Mouse (Mus musculus) R1 (cell line): ENCODE measurements around the gene Deaf1.

Experiments used
- DNase-seq: peaks from one replicate; pipeline ENCODE4 v3.0.0-alpha.2; 2018; ENCODE audit warnings: low read depth, low spot score

Gene Deaf1

GRCm38 (mm10) chr7:141339215-141339920, 11.9 kb upstream of the Deaf1 start:
- peak; percentile 51 for DNase-seq

- peak; percentile 43 for DNase-seq
Observed at GRCm38 (mm10) chr7:141338576-141339131, 11.2 kb upstream of the Deaf1 start, which contains the start of gene Eps8l2. Eps8l2 (plus strand) TSS chr7:141338880.

- no peak for DNase-seq
Observed at GRCm38 (mm10) chr7:141337716-141338416, 10.4 kb upstream of the Deaf1 start.

- no peak for DNase-seq
Observed at GRCm38 (mm10) chr7:141336296-141336695, 8.8 kb upstream of the Deaf1 start.

GRCm38 (mm10) chr7:141335682-141336081, 8.2 kb upstream of the Deaf1 start:
- no peak for DNase-seq

- no peak for DNase-seq
Observed at GRCm38 (mm10) chr7:141335044-141335579, 7.6 kb upstream of the Deaf1 start.

- no peak for DNase-seq
Observed at GRCm38 (mm10) chr7:141331990-141332389, 4.5 kb upstream of the Deaf1 start.

GRCm38 (mm10) chr7:141330706-141331105, 3.2 kb upstream of the Deaf1 start:
- DNase-seq = no peak

GRCm38 (mm10) chr7:141328373-141328990, 992 bp upstream of the Deaf1 start:
- no peak for DNase-seq

GRCm38 (mm10) chr7:141326546-141327446, 694 bp downstream of the Deaf1 start:
- peak; percentile 18 for DNase-seq

GRCm38 (mm10) chr7:141324686-141325085, 2.8 kb downstream of the Deaf1 start:
- DNase-seq = no peak

- DNase-seq = peak; percentile 72
Observed at GRCm38 (mm10) chr7:141319446-141319845, 8.0 kb downstream of the Deaf1 start.

GRCm38 (mm10) chr7:141317619-141318132, 9.8 kb downstream of the Deaf1 start:
- no peak for DNase-seq

- DNase-seq = peak; percentile 75
Observed at GRCm38 (mm10) chr7:141315974-141316373, 11.5 kb downstream of the Deaf1 start.

GRCm38 (mm10) chr7:141315076-141315475, 12.4 kb downstream of the Deaf1 start:
- no peak for DNase-seq

GRCm38 (mm10) chr7:141314416-141314815, 13.1 kb downstream of the Deaf1 start:
- no peak for DNase-seq

- DNase-seq = no peak
Observed at GRCm38 (mm10) chr7:141304537-141304936, 23.0 kb downstream of the Deaf1 start.

- DNase-seq = no peak
Observed at GRCm38 (mm10) chr7:141302702-141303268, 24.7 kb downstream of the Deaf1 start.

GRCm38 (mm10) chr7:141301386-141301785, 26.1 kb downstream of the Deaf1 start:
- no peak for DNase-seq

GRCm38 (mm10) chr7:141299175-141299574, 28.3 kb downstream of the Deaf1 start:
- DNase-seq = no peak
